ENCODE assay signal across 8 mouse cellular contexts in genomic region chr17:34238706-34239105, GRCm38 (mm10). TPM values are rescaled to one million over a fixed set of nuclear protein-coding genes. Genes with fewer than 3 reads are reported as not detected.
DNase-seq lines count a peak whose midpoint lies in the region; ATAC-seq and TF ChIP-seq lines count a peak whose summit lies in the region.

Gene H2-Ob (plus strand): TSS chr17:34238903.

- intact Hi-C loops in heart, adult 2 months (cut with DNase I), result loop anchor here (10.0 kb wide), 2 partner anchors 134 to 164 kb away; no protein-coding TSS in a partner anchor
- intact Hi-C loops in gastrocnemius, postnatal 14 days (cut with DNase I; ENCODE audit: low total_unique reads), result loop anchor here (5.0 kb wide), 1 partner anchor 66 kb away; no protein-coding TSS in a partner anchor

- H3K27me3 ChIP-seq in heart, adult 2 months (ENCODE audit: control insufficient read depth, insufficient read depth, low read length), result no peaks in the 10 kb centered on the region
- H3K27me3 ChIP-seq in thymus, adult 2 months (ENCODE audit: control insufficient read depth, insufficient read depth, low read length), result no peaks in the 10 kb centered on the region

- peak within 1 kb of the TSS; percentile 82 for H3K27ac ChIP-seq in heart, adult 2 months
- peak within 1 kb of the TSS; percentile 79 for H3K27ac ChIP-seq in thymus, adult 2 months (ENCODE audit: control insufficient read depth, insufficient read depth, low read length)

- TF ChIP-seq EP300 in heart, adult 2 months (IDR thresholded peaks at IDR 0.05; ENCODE audit: insufficient read depth, low read depth, low read length), result no peak

- no peak for TF ChIP-seq POLR2A in heart, adult 2 months (IDR thresholded peaks at IDR 0.05; ENCODE audit: insufficient read depth, low read depth, low read length)
- no peak for TF ChIP-seq POLR2A in thymus, adult 2 months (IDR thresholded peaks at IDR 0.05; ENCODE audit: control insufficient read depth, extremely low read depth, insufficient read depth, low read length, poor library complexity)

- H3K4me3 ChIP-seq in heart, adult 2 months, result peak within 1 kb of the TSS; percentile 26; the same call in 1 of the 2 replicates
- no peak within 1 kb of the TSS for H3K4me3 ChIP-seq in thymus, adult 2 months (ENCODE audit: control insufficient read depth, insufficient read depth, low read length)

- 57% methylated on average over 3 of the region's 3 CpGs for WGBS in heart, adult 2 months
- WGBS in thymus, adult 2 months, result 19% methylated on average over 3 of the region's 3 CpGs

- H3K4me1 ChIP-seq in heart, adult 2 months (ENCODE audit: control insufficient read depth, insufficient read depth, low read length), result no peaks in the 10 kb centered on the region; the same call in 1 of the 2 replicates
- peaks cover 15% of the 10 kb centered on the region for H3K4me1 ChIP-seq in thymus, adult 2 months (replicated peaks; ENCODE audit: control insufficient read depth, insufficient read depth, low read length)

- no peaks in the 10 kb centered on the region for H3K36me3 ChIP-seq in heart, adult 2 months (ENCODE audit: control insufficient read depth, insufficient read depth, low read length)
- H3K36me3 ChIP-seq in thymus, adult 2 months (ENCODE audit: control insufficient read depth, insufficient read depth, low read length), result no peaks in the 10 kb centered on the region

- H3K79me2 ChIP-seq in heart, adult 2 months (replicated peaks; ENCODE audit: control insufficient read depth, insufficient read depth, low read length), result no peaks in the 10 kb centered on the region

- ATAC-seq in hematopoietic stem cell, adult 5-6 weeks (replicated peaks in 1 of 2; ENCODE audit: insufficient read depth in 1 of 2, low FRiP score in 2 of 2, low TSS enrichment in 1 of 2, low read depth in 1 of 2, poor library complexity in 2 of 2, severe bottlenecking in 2 of 2), result peak; percentile 30 to 44; a peak in 1 of 4 replicates

- H3K9ac ChIP-seq in heart, adult 2 months (ENCODE audit: low read depth, low read length), result no peak within 1 kb of the TSS

- no peak for TF ChIP-seq CTCF in heart, adult 2 months (IDR thresholded peaks at IDR 0.05)
- TF ChIP-seq CTCF in thymus, adult 2 months (IDR thresholded peaks at IDR 0.05; ENCODE audit: borderline replicate concordance, control insufficient read depth, extremely low read depth, insufficient read depth, low read length, poor library complexity), result no peak

- DNase-seq in heart, adult 2 months, result peak in 1 of 2 experiments; percentile 31
- no peak for DNase-seq in heart, postnatal 4 days
- peak; percentile 68 for DNase-seq in thymus, adult 2 months
- DNase-seq in thymus, postnatal 36 days, result no peak
- DNase-seq in lung, postnatal 36 days, result peak; percentile 91
- no peak for DNase-seq in gastrocnemius, postnatal 14 days
- no peak for DNase-seq in c-Kit-positive CD71-positive TER-119-positive erythroid progenitor cells, embryonic 14.5 days (ENCODE audit: low spot score)

RNA-seq across cellular contexts. Expression of gene H2-Ob, which starts in this region (rescaled TPM):
- 1 to 10 TPM in 1 of 2 experiments, under 1 TPM in 1; 0.55 to 1.0 TPM for total RNA-seq in heart, adult 2 months (2021)
- polyA plus RNA-seq in heart, adult 2 months (2012; rRNA removed), result 3.5 and 6.2 TPM in 2 replicates
- total RNA-seq in heart, postnatal 4 days (2021), result under 1 TPM; 0.23 to 0.38 TPM
- 30.1 and 37.5 TPM in 2 replicates for polyA plus RNA-seq in thymus, adult 2 months (2012; rRNA removed)
- 60.2 and 91.1 TPM in 2 replicates for total RNA-seq in hematopoietic stem cell, adult 5-6 weeks (2017)
- total RNA-seq in gastrocnemius, postnatal 14 days (2021), result under 1 TPM in 1 of 2 experiments, not detected in 1; 0.13 TPM

Comparison
In these comparisons a context has a peak if more than half of its experiments do, and no peak if none do; other contexts are left out.
1. RNA of gene H2-Ob (total RNA-seq): 60.2 to 91.1 TPM in hematopoietic stem cell, adult 5-6 weeks; 0.55 to 1.0 TPM in heart, adult 2 months, 0.23 to 0.38 TPM in heart, postnatal 4 days and 0.13 TPM in gastrocnemius, postnatal 14 days; every median in the first group is over 10 times any median in the second.
2. DNase-seq: peak in thymus, adult 2 months (single experiment) and lung, postnatal 36 days (single experiment); none in heart, postnatal 4 days (single experiment), thymus, postnatal 36 days (0 of 2), gastrocnemius, postnatal 14 days (single experiment) and c-Kit-positive CD71-positive TER-119-positive erythroid progenitor cells, embryonic 14.5 days (single experiment).